Mouse (Mus musculus) small intestine, adult 2 months (tissue): ENCODE results near the gene Bach2. TPM values are rescaled to one million over a fixed set of nuclear protein-coding genes. Genes with fewer than 3 reads are reported as not detected.

Experiments used
- H3K27ac ChIP-seq: fragments of 200-500 bp; 2 replicates; pipeline ENCODE4 v1.5.1; 2012; ENCODE audit warnings: low read depth, low read length, control low read depth, inconsistent platforms; ENCODE audit not compliant: insufficient read depth
- H3K27me3 ChIP-seq: fragments of 200-500 bp; 2 replicates; pipeline ENCODE4 v1.6.1; 2012; ENCODE audit warnings: mild to moderate bottlenecking, moderate library complexity, low read length, inconsistent platforms; ENCODE audit not compliant: control insufficient read depth, insufficient read depth
- H3K36me3 ChIP-seq: fragments of 200-500 bp; 2 replicates; pipeline ENCODE4 v1.6.1; 2012; ENCODE audit warnings: mild to moderate bottlenecking, low read length, control low read depth, inconsistent platforms; ENCODE audit not compliant: control insufficient read depth, insufficient read depth
- H3K4me1 ChIP-seq: fragments of 200-500 bp; 2 replicates; pipeline ENCODE4 v1.6.1; 2012; ENCODE audit warnings: low read length, inconsistent platforms, mixed read lengths; ENCODE audit not compliant: control insufficient read depth, insufficient read depth, insufficient read length
- H3K4me3 ChIP-seq: fragments of 200-500 bp; 2 replicates; pipeline ENCODE4 v1.5.1; 2012; ENCODE audit warnings: low read depth, mild to moderate bottlenecking, control low read depth, inconsistent platforms, low read length, moderate library complexity
- CTCF ChIP-seq: fragments of 200-500 bp; IDR thresholded peaks from 2 replicates; pipeline ENCODE4 v1.5.1; 2012; ENCODE audit warnings: low read depth, mild to moderate bottlenecking, control low read depth, inconsistent platforms, low read length, moderate library complexity, mixed read lengths; ENCODE audit not compliant: insufficient replicate concordance, insufficient read length; ENCODE audit errors: extremely low read depth
- POLR2A ChIP-seq: fragments of 200-500 bp; IDR thresholded peaks from 2 replicates; pipeline ENCODE4 v1.6.1; 2012; ENCODE audit warnings: low read depth, mild to moderate bottlenecking, control low read depth, inconsistent platforms, low read length, moderate library complexity
- WGBS: fragments of 180-500 bp; shearing (Covaris S2); methylation state at CpG from one replicate; pipeline ENCODE4 v1.1.7; 2018; 5-methylcytosine and 5-hydroxymethylcytosine counted together
- polyA plus RNA-seq: library from polyadenylated mRNA; depleted of rRNA; stranded (reverse); fragments of >200 nt; gene quantifications from 2 replicates; pipeline ENCODE4 v1.2.3, GENCODE M21; 2012

Gene Bach2
- polyA plus RNA-seq, 1 experiment: 3.5 TPM

DNA sequence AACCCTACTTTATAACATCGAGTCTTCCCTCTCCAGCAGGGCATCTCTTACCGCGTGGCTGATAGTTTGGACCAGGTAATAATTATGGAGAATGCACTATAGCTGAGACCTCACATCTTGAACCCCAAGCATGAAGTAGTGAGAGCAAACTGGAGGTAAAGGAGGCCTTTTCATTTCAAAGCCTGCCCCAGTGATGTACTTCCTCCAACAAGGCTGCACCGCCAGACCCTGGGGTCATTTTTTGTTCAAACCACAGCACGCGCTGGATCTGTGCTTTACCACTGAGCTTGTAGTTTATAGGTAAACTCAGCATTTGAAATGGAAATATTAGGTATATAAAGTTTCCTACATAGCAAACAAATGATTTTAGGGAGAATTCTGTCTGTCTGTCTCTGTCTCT, 67.1 kb downstream of the Bach2 start:
- TF ChIP-seq POLR2A: no peak
- no peak for TF ChIP-seq CTCF
- H3K4me1 ChIP-seq: peaks cover 4% of the 10 kb centered on the region
- H3K27ac ChIP-seq: no peak overlapping the region
- WGBS: 82% methylated on average over 6 of the region's 6 CpGs
- H3K27me3 ChIP-seq: no peaks in the 10 kb centered on the region
- no peaks in the 10 kb centered on the region for H3K36me3 ChIP-seq
- no peak overlapping the region for H3K4me3 ChIP-seq

DNA sequence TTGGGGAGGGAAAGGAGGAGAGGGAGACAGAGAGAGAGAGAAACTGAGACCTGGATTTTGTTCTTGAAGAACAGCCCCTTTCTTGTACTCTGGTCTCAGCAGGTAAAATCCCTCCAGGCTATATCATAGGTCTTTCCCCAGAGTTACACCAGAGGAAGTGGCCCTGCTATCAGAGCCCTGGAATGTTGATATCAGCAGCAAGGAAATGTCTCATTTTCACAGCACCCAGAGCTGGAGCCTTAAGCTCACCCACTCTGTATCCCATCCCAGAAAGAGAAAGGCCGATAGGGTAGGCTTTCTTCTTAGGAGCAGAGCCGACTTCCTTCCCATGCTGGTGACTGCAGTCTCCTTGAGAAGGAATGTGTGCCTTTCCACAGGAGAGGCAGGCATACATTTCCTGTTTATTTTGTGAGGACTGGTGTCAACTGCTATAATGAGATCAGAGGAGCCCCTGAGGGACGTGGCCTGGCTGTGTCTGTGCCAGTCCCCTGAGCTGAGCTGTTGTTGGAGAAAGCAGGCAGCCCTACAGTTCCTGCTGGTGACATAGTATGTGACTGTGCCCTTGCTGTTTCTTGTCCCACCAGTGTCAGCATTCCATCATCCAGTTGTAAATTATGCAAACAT, 67.7 kb downstream of the Bach2 start:
- WGBS: 37% methylated on average over 3 of the region's 3 CpGs

DNA sequence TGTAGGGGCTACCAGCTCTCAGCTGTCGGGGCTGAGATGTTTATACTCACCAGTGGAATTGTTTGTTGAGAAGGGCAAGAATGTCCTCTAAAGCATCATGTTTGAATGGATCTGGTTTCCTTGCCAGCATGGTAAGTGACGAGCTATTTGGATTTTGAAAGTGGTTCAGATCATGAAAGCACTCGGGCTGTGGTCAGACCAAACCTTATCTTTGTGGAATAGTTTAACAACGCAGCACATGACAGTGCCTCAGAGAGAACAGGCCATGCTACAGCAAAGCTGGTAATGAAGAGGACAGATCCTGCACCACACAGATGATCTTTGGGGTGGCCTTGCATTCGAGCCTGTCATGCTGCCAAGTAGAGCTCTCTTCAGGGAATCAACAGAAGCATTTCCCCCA, 68.6 kb downstream of the Bach2 start:
- Histone ChIP-seq H3K27ac (no peak overlapping the region), H3K4me1 (peaks cover 4% of the 10 kb centered on the region)

More for the DNA sequence above, 67.7 kb downstream of the Bach2 start:
- TF ChIP-seq CTCF (no peak), POLR2A (no peak)
- no peak overlapping the region for H3K4me3 ChIP-seq
- no peaks in the 10 kb centered on the region for H3K36me3 ChIP-seq
- no peaks in the 10 kb centered on the region for H3K27me3 ChIP-seq
- H3K4me1 ChIP-seq: peaks cover 4% of the 10 kb centered on the region
- no peak overlapping the region for H3K27ac ChIP-seq

DNA sequence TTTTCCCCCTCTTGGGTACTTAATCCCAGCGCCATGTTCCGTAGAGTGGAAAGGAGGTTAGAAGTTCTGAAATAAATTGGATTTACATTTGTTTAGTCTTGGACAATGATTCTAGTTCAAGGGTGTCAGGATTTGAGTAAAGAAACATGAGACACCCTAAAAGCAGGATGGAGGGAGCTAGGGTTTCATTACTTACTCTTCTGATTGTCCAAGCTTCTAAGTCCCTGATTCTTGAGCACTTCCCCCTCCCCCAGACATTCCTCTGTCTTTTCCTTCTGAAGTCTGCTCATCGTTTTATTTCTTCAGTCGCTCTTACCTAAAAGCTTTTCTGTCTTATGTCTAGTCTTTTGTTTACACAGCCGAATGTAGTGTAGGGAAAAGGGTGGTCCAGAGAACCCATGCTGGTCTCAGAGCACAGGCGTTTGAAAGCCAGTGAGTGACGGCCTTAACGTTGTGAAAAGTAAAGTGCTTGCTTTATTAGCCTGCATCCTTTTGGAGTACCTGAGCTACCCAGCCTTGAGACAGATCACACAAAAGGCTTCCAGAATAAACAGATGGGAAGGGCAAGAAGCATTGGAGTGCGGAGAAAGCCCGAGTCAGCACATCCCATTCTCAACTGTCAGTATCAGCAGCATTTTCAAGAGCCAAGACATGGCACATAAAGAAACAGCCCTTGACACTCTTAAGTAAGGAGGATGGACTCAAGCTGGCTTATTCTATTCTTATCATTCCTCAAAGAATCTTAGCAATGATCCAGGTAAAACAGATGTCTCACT, 73.8 kb downstream of the Bach2 start:
- H3K36me3 ChIP-seq: no peaks in the 10 kb centered on the region
- H3K4me3 ChIP-seq: no peak overlapping the region
- WGBS: 62% methylated on average over 10 of the region's 10 CpGs
- no peaks in the 10 kb centered on the region for H3K27me3 ChIP-seq
- no peak overlapping the region for H3K27ac ChIP-seq
- TF ChIP-seq CTCF (no peak), POLR2A (no peak)
- H3K4me1 ChIP-seq: no peaks in the 10 kb centered on the region

More for the DNA sequence above, 68.6 kb downstream of the Bach2 start:
- Histone ChIP-seq H3K4me3 (no peak overlapping the region), H3K27me3 (no peaks in the 10 kb centered on the region), H3K36me3 (no peaks in the 10 kb centered on the region)
- no peak for TF ChIP-seq CTCF
- TF ChIP-seq POLR2A: no peak
- WGBS: 51% methylated on average over 5 of the region's 5 CpGs

DNA sequence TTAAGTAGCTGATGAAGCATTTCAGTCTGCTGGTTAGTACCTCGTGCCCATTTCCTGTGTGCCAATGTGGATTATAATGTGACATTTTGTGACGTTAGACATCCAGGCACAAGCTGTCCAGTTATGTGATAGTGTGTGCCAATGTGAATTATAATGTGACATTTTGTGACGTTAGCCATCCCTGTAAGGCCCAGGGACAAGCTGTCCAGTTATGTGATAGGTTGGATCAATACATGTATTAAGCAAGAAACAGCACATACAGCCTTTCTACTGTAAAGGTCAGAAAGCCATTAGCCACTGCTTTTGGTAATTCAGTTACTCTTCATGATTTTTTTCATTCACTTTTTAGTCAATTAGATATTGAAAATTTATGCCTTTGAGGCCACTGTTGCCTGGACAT, 76.3 kb downstream of the Bach2 start:
- H3K4me1 ChIP-seq: peaks cover 2% of the 10 kb centered on the region; the same call in 1 of the 2 replicates

DNA sequence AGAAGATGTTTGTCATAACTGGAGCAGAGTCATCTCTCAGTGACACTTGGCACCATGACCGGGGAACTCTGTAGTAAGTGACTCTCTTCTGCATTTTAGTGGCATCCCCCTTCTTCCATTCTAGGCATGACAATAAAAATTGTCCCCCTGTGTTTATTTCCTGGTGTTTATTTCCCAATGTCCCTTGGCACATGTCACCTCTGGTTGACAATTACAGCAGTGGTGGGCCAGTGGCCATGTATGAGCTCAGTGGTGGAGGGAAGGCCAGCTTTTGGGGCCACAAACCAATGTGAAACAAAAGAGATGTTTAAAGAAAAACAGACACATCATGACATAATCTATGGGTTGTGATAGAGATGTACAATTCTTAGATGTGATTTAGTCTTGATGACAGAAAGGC, 80.0 kb downstream of the Bach2 start:
- Histone ChIP-seq H3K4me3 (no peak overlapping the region), H3K4me1 (peaks cover 2% of the 10 kb centered on the region; the same call in 1 of the 2 replicates), H3K27ac (no peak overlapping the region), H3K27me3 (no peaks in the 10 kb centered on the region), H3K36me3 (no peaks in the 10 kb centered on the region)
- TF ChIP-seq CTCF (no peak), POLR2A (no peak)
- WGBS: 93% methylated on average over 1 of the region's 1 CpGs

More for the DNA sequence above, 76.3 kb downstream of the Bach2 start:
- no peak for TF ChIP-seq CTCF
- no peak for TF ChIP-seq POLR2A
- Histone ChIP-seq H3K36me3 (no peaks in the 10 kb centered on the region), H3K27me3 (no peaks in the 10 kb centered on the region), H3K4me3 (no peak overlapping the region), H3K27ac (no peak overlapping the region)
- WGBS: 81% methylated on average over 3 of the region's 3 CpGs

DNA sequence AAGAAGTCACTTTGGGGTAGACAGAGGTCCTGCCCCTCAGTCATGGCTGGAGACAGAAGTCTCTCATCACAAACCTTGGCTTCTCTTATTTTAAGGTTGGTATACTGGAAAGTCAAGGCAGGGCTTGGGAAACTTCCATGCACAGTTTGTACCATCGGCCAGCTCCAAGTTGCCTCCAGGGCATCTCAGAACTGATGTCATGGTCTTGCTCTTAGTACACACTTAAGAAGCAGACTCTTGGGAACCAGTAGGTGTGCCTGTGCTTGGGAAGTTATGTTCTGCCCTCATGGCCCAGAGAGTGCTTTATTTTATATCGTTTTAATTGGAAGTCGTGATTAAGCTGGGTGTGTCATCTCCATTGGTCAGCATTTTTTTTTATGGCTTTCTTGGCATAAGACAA, 80.7 kb downstream of the Bach2 start:
- H3K27me3 ChIP-seq: no peaks in the 10 kb centered on the region
- no peaks in the 10 kb centered on the region for H3K36me3 ChIP-seq
- no peak overlapping the region for H3K27ac ChIP-seq
- TF ChIP-seq POLR2A (no peak), CTCF (no peak)
- WGBS: 61% methylated on average over 3 of the region's 3 CpGs
- peaks cover 2% of the 10 kb centered on the region; the same call in 1 of the 2 replicates for H3K4me1 ChIP-seq
- no peak overlapping the region for H3K4me3 ChIP-seq
